Mouse (Mus musculus) activated CD4-positive, CD25-positive, alpha-beta regulatory T cell, adult 9 weeks (primary cell): ENCODE results near the gene Olfr1133. TPM values are rescaled to one million over a fixed set of nuclear protein-coding genes. Genes with fewer than 3 reads are reported as not detected.

Experiments
- polyA plus RNA-seq: library from polyadenylated mRNA; unstranded; fragments of 100-300 nt; shearing (Covaris generic); gene quantifications from one replicate; pipeline ENCODE4 v1.2.1, GENCODE M21; 2017

Gene Olfr1133
- not detected for polyA plus RNA-seq

GRCm38 (mm10) chr2:87647274-87647673 is at the start of gene Olfr1133:
Olfr1133 (minus strand) TSS chr2:87647374.

GRCm38 (mm10) chr2:87693847-87694246 is 46.7 kb upstream of the Olfr1133 start, which contains the start of gene Olfr1136:
Olfr1136 (minus strand) TSS chr2:87693947.

GRCm38 (mm10) chr2:87673564-87673963 is 26.4 kb upstream of the Olfr1133 start, which contains the start of gene Olfr1135:
Olfr1135 (minus strand) TSS chr2:87673664.

GRCm38 (mm10) chr2:87658360-87658759 is 11.2 kb upstream of the Olfr1133 start, which contains the start of gene Olfr1134:
Olfr1134 (minus strand) TSS chr2:87658460.

GRCm38 (mm10) chr2:87637435-87637834 is 9.7 kb downstream of the Olfr1133 start, which contains the start of gene Olfr1132:
Olfr1132 (minus strand) TSS chr2:87637535.

GRCm38 (mm10) chr2:87626804-87627203 is 20.4 kb downstream of the Olfr1133 start, which contains the start of gene Olfr1131:
Olfr1131 (plus strand) TSS chr2:87627104.

GRCm38 (mm10) chr2:87605912-87606311 is 41.3 kb downstream of the Olfr1133 start, which contains the start of gene Olfr1130:
Olfr1130 (plus strand) TSS chr2:87606212.

Other genes with a start within 250 kb of the Olfr1133 start
- gene Olfr1123, start 230.7 kb downstream of the Olfr1133 start, polyA plus RNA-seq = not detected
- not detected for gene Olfr1124, start 217.1 kb downstream of the Olfr1133 start, polyA plus RNA-seq
- not detected for gene Olfr1126, start 193.4 kb downstream of the Olfr1133 start, polyA plus RNA-seq
- not detected for gene Pramel7, start 150.3 kb downstream of the Olfr1133 start, polyA plus RNA-seq
- not detected for gene Pramel6, start 140.8 kb downstream of the Olfr1133 start, polyA plus RNA-seq
- not detected for gene Olfr153, start 115.6 kb downstream of the Olfr1133 start, polyA plus RNA-seq
- not detected for gene Olfr1128, start 101.8 kb downstream of the Olfr1133 start, polyA plus RNA-seq
- not detected for gene Olfr1129, start 73.5 kb downstream of the Olfr1133 start, polyA plus RNA-seq
- not detected for gene Olfr1130, start 41.2 kb downstream of the Olfr1133 start, polyA plus RNA-seq
- not detected for gene Olfr1131, start 20.3 kb downstream of the Olfr1133 start, polyA plus RNA-seq
- gene Olfr1132, start 9.8 kb downstream of the Olfr1133 start, polyA plus RNA-seq = not detected
- gene Olfr1134, start 11.1 kb upstream of the Olfr1133 start, polyA plus RNA-seq = not detected
- gene Olfr1135, start 26.3 kb upstream of the Olfr1133 start, polyA plus RNA-seq = not detected
- gene Olfr1136, start 46.6 kb upstream of the Olfr1133 start, polyA plus RNA-seq = not detected
- not detected for gene Olfr1137, start 65.8 kb upstream of the Olfr1133 start, polyA plus RNA-seq
- gene Olfr1138, start 92.6 kb upstream of the Olfr1133 start, polyA plus RNA-seq = not detected
- not detected for gene Olfr1140, start 96.4 kb upstream of the Olfr1133 start, polyA plus RNA-seq
- gene Olfr1141, start 106.6 kb upstream of the Olfr1133 start, polyA plus RNA-seq = not detected
- gene Olfr152, start 132.1 kb upstream of the Olfr1133 start, polyA plus RNA-seq = not detected
- not detected for gene Olfr1143, start 153.2 kb upstream of the Olfr1133 start, polyA plus RNA-seq
- gene Olfr1145, start 162.4 kb upstream of the Olfr1133 start, polyA plus RNA-seq = not detected
- gene Olfr1148, start 183.2 kb upstream of the Olfr1133 start, polyA plus RNA-seq = not detected
- gene Olfr1150-ps1, start 196.6 kb upstream of the Olfr1133 start, polyA plus RNA-seq = not detected
- not detected for gene Olfr1151, start 208.5 kb upstream of the Olfr1133 start, polyA plus RNA-seq
- not detected for gene Olfr1152, start 219.1 kb upstream of the Olfr1133 start, polyA plus RNA-seq
- gene Olfr1153, start 247.6 kb upstream of the Olfr1133 start, polyA plus RNA-seq = not detected